Mouse (Mus musculus) brain, embryonic 18.5 days (tissue): Measurements from ENCODE around the gene Btbd35f17.
"Not testable (repeated sequence)": the region's sequence is repeated elsewhere in the genome, so short reads cannot be mapped to it uniquely, and the experiment has no call there.

Experiments
- DNase-seq: peaks from one replicate; pipeline ENCODE4 v3.0.0-alpha.2; 2012; ENCODE audit warnings: low read depth, low spot score

Gene Btbd35f17

GRCm38 (mm10) chrX:4370336-4370735, at the start of gene Btbd35f17:
Gene Btbd35f17, plus strand, starts transcription at chrX:4370636.
- not testable (repeated sequence) for DNase-seq
